Mouse (Mus musculus): ENCODE results near the gene Samd10. TPM values are rescaled to one million over a fixed set of nuclear protein-coding genes. Genes with fewer than 3 reads are reported as not detected.

Samd10 gene
- polyA plus RNA-seq, 1 experiment from 2014 or later: 2.8 TPM

DNA sequence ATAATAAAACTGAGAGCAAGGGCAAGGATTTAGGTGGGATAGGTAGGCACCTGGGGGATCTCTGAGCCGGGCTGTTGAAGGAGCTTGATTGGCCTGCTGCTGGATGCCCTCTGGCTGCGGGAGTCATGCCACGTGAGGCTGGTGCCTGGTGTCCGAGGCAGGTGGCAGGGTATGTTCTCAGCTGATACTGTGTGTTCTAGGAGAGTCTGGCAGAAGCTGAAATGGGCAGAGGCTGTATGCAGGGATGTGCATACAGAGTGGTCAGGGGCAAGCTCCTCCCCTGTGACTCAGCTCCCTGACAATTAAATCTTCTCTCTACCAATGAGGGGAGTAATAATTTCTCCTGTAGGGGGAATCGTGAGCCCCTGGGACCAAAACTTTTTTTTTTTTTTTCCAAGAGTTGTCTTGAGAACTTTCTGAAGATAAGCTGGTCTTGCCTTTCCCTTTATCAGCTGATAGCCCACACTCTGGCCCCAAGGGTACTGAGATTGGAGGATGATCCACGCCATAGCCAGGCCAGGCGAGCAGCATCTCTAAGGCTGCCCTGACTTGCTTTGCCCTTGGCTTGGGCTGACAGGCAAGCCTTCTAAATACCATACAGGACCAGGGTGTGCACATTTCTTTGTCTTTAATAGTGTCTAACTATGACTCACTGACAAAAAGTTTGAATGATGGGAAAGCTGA lies 1.5 kb downstream of the Samd10 start:
- Histone ChIP-seq H3K4me3 (ENCODE audit: inconsistent target) (no peak overlapping the region), H3K79me2 (ENCODE audit: inconsistent target) (peaks cover 14% of the 10 kb centered on the region), H3K27ac (no peak overlapping the region), H3K36me3 (ENCODE audit: inconsistent target) (no peaks in the 10 kb centered on the region)
- WGBS (ENCODE audit: missing documents): 72% methylated on average over 7 of the region's 7 CpGs

DNA sequence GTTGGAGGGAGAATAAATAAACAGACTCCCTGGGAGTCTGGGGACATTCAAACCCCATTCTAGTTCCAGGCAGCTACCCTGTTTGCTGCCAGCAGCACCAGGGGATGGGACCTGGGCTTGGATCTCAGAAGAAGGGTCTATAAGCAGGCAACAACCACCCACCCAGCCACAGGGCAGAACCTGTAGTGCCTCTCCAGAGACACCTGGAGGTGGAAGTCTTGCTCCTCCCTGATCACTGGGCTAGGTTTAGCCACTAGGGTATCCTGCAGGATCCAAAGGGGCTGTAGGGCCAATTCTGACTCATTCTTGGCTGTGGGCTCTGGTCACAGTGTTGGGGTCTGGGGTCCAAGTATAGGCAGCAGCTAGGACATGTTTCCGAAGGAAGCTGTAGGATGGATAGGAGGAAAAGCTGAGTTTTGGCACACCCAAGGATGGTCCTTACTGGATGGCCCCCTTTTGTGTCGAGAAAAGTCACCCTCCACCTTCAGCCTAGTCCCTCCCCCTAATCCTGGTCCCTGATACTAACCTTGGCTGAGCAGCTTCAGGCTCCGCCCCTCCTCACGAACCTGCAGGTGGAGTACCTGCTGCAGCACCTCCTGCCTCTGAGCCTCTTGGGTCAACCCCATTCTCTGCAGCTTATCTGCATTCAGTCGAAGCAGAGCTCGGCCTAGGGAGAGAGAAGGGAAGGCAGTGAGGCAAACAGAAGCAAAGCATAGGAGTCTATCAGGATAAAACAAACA lies 2.6 kb downstream of the Samd10 start:
- no peak overlapping the region for H3K27ac ChIP-seq
- H3K4me3 ChIP-seq (ENCODE audit: inconsistent target): no peak overlapping the region
- 91% methylated on average over 6 of the region's 6 CpGs for WGBS (ENCODE audit: missing documents)
- no peaks in the 10 kb centered on the region for H3K36me3 ChIP-seq (ENCODE audit: inconsistent target)
- peaks cover 2% of the 10 kb centered on the region for H3K79me2 ChIP-seq (ENCODE audit: inconsistent target)

DNA sequence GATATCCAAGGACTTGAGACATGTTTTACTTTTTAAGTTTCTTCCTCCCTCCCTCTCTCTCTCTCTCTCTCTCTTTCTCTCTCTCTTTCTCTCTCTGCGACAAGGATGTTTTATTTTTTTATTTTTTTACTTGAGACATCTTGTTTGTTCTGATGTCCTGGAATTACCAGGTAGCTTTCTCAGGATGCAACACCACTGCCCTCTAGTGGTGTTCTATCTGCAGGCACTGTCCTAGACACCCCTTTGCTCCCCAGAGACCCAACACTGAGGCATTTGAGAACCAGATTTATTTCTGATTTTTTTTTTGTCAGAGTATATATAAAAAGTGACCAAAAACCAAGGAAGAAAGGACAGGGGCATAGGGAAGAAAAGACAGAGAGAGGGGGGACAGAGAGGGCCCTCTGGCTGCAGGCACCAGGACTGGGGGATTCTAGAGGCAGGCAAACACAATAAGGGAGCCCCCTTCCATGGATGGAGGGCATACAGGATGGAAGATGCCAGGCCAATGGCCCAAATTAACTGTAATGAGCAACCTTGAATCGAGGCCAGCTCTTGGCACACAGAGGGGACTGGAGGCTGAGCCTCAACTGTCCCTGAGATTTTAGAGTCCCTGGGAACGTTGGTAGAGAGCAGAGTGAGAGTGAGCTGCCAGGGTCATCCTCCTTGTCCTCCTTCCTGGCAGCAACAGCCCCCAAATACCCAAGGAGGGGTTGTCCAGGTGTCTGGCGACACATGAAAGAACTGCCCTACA lies 3.9 kb downstream of the Samd10 start:
- Histone ChIP-seq H3K4me3 (ENCODE audit: inconsistent target) (no peak overlapping the region), H3K27ac (no peak overlapping the region), H3K79me2 (ENCODE audit: inconsistent target) (no peaks in the 10 kb centered on the region), H3K36me3 (ENCODE audit: inconsistent target) (no peaks in the 10 kb centered on the region)
- 90% methylated on average over 4 of the region's 4 CpGs for WGBS (ENCODE audit: missing documents)

DNA sequence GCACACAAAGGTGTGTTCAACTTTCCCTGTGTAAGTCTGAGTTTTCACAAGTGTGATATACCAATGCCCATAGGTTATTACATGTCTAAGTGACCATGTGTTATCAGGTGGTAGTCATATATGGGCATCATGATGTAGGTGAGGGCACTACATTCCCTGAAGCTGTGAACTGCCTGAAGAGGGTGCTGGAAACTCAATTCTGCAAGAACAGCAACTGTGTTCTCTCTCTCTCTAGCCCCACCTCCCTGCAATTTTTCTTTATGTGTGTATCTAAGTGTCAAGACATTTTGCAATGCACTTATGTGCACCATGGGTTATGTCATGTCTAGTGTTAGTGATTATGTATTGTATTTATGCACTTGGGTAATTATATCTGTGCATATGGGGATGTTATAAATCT lies 5.1 kb downstream of the Samd10 start:
- H3K4me3 ChIP-seq (ENCODE audit: inconsistent target): no peak overlapping the region
- H3K36me3 ChIP-seq (ENCODE audit: inconsistent target): peaks cover 2% of the 10 kb centered on the region; the same call in 1 of the 2 replicates
- no peak overlapping the region for H3K27ac ChIP-seq
- H3K79me2 ChIP-seq (ENCODE audit: inconsistent target): no peaks in the 10 kb centered on the region

DNA sequence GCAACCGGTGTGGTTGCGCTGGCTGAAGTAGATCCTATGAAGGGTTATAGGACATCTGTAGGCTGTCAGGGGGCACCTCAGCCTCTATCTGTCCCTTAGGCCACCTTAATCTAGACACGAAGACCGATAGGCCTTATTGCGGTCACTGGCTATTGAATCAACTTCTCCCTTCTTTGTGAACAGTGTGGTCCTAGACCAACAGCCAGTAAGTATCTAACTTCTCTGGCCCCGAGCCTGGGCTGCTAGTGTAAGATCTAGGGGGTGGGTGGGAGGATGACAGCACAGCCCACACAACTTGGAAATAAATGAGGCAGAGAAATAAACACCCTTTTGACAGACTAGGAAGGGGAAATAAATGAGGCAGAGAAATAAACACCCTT lies 6.0 kb downstream of the Samd10 start:
- no peaks in the 10 kb centered on the region for H3K79me2 ChIP-seq (ENCODE audit: inconsistent target)
- H3K36me3 ChIP-seq (ENCODE audit: inconsistent target): peaks cover 8% of the 10 kb centered on the region; the same call in 1 of the 2 replicates
- peak overlapping the region; percentile 35 for H3K4me3 ChIP-seq (ENCODE audit: inconsistent target)
- WGBS (ENCODE audit: missing documents): 14% methylated on average over 6 of the region's 6 CpGs
- no peak overlapping the region for H3K27ac ChIP-seq

DNA sequence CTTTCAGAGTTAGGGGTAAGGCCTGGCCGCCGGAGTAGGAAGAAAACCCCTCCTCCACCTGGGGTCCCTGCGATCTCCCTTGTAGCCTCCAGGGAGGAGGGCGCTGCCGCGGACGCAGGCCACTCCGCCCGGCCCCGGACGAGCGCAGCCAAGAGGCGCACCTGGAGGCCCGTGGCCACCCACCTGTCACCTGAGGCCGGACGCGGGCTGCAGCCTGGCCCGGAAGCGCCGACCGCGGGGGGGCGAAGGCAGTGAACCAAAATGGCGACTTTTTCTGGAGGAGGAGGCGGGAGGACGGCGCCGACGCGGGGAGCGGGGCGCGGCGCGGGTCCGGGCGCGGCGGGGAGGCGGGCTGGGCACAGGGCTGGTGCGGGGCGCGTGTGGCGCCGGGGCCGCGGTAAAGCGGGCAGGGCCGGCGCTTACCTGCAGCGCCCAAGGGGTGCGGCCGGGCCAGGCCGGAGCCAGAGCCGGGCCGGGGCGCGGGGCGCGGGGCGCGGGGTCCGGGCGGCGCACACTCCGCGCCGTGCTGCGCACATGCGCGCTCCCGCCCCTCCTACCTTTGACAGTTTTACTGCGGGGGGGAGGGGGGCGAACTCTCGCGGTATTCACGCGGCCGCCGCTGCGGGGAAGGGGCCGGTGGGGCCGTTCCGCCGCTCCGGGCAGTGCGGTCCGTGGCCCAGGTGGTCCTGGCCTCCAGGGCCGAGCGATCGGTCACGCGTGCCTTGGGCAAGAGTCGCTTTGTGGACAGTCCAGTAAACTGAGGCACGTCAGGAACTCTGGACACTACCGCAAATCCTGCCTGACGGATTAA lies 6.6 kb downstream of the Samd10 start, which contains the start of gene Zfp512b:
Gene Zfp512b, minus strand, starts transcription at position 573 of the 811 bp plus-strand sequence.
- Histone ChIP-seq H3K36me3 (ENCODE audit: inconsistent target) (peaks cover 14% of the 10 kb centered on the region; the same call in 1 of the 2 replicates), H3K79me2 (ENCODE audit: inconsistent target) (no peaks in the 10 kb centered on the region), H3K27ac (no peak within 1 kb of the TSS), H3K4me3 (ENCODE audit: inconsistent target) (peak within 1 kb of the TSS; percentile 45)
- WGBS (ENCODE audit: missing documents): 1% methylated on average over 95 of the region's 97 CpGs

DNA sequence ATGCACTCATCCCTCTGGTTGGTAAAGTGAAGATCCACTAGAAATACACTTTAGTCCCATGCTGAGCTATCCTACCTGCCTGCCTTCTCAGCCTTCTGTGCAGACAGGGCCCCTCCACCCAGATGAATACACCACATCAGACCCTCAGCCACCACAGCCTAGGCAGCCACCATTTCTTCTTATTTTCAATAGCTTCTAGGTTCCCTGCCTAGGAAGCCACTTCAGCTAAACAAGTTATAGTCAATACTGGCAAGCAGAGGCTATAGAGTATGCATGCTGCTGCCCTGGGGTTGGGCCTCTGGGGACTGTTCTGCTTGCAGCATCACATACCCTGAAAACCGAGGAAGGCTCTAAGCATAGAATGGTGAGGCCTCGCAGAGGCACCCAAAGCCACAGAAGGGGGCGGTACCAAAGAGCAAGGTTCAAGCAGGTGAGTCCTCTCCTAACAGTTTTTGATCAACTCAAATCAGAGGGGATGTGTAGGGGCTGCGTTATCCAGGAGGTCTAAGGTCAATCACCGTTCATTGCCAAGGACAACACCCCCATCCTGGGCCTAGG lies 7.4 kb downstream of the Samd10 start, which contains the start of gene Prpf6:
Gene Prpf6, plus strand, starts transcription at position 341 of the 558 bp plus-strand sequence.
- 25% methylated on average over 5 of the region's 5 CpGs for WGBS (ENCODE audit: missing documents)
- Histone ChIP-seq H3K79me2 (ENCODE audit: inconsistent target) (no peaks in the 10 kb centered on the region), H3K36me3 (ENCODE audit: inconsistent target) (peaks cover 20% of the 10 kb centered on the region), H3K4me3 (ENCODE audit: inconsistent target) (peak within 1 kb of the TSS; percentile 45), H3K27ac (no peak within 1 kb of the TSS)

DNA sequence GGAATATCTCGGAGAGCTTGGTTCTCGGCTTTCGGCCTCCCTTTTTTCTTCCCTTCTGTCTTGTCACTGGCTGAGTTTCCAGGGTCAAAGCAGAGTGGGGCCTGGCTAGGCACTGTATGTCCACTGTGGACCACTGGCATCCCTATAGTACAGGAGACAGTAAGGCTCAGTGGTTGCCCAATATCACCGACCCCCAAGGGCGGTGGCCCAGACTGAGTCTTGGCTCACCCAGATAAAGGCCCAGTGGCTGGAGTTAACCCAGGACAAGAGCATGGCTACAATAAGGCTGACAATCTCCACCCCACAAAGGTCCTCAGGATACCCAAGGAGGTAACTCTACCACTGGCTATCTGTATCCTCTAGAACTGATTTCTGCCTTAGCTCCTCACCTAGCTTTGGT lies 8.5 kb downstream of the Samd10 start:
- WGBS (ENCODE audit: missing documents): 86% methylated on average over 5 of the region's 5 CpGs
- peaks cover 30% of the 10 kb centered on the region for H3K36me3 ChIP-seq (ENCODE audit: inconsistent target)

DNA sequence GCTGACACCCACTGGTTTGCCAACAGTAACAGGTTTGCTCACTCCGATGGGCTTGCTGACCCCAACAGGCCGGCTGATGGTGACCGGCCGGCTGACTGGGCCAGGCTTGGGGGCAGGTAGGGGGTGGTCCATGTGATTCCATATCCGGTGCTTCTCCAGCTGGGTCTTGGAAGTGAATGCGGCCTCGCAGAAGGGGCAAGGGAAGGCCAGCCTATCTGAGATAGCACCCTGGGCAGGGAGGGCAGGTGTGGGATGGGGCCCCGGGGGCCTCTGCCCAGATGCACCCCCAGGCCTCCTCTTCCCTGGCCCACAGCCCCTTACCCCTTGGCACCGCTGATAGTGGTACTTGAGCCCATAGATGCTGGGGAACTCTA lies 9.3 kb downstream of the Samd10 start:
- Histone ChIP-seq H3K79me2 (ENCODE audit: inconsistent target) (no peaks in the 10 kb centered on the region), H3K36me3 (ENCODE audit: inconsistent target) (peaks cover 34% of the 10 kb centered on the region), H3K4me3 (ENCODE audit: inconsistent target) (no peak overlapping the region), H3K27ac (no peak overlapping the region)
- WGBS (ENCODE audit: missing documents): 94% methylated on average over 8 of the region's 9 CpGs

More for the DNA sequence above, 8.5 kb downstream of the Samd10 start:
- Histone ChIP-seq H3K27ac (no peak overlapping the region), H3K79me2 (ENCODE audit: inconsistent target) (no peaks in the 10 kb centered on the region), H3K4me3 (ENCODE audit: inconsistent target) (no peak overlapping the region)

DNA sequence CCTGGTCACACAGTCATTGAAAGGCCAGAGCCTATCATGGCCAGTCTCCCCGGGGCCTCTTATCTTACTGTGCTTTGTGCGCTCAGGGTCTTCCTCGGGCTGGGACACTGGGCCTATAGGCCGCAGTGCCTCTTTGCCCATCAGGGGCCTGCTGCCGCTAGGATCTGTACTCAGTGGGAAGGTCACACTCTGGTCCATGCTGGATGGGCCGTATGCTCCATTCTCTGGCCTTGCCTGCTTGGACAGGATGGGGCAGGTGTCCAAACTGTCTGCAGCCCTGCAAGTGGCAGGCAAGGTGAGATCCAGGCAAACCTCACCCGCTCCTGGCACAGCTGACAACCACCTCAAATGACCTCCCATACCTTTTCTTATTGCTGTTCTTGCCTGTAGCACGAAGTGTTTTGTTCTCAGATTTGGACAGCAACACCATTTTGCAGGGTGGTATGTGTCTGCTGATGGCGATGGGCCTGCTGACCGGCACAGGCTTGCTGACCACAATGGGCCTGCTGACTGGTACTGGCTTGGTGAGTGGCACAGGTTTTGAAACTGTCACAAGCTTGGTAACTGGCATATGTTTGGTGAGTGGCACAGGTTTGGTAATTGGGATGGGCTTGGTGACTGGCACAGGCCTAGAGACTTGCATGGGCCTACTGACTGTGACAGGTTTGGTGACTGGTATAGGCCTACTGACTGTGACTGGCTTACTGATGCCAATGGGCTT lies 9.8 kb downstream of the Samd10 start:
- whole genome bisulfite sequencing (ENCODE audit: missing documents): 96% methylated on average over 10 of the region's 10 CpGs
- no peaks in the 10 kb centered on the region for H3K79me2 ChIP-seq (ENCODE audit: inconsistent target)
- H3K4me3 ChIP-seq (ENCODE audit: inconsistent target): no peak overlapping the region
- H3K36me3 ChIP-seq (ENCODE audit: inconsistent target): peaks cover 34% of the 10 kb centered on the region
- no peak overlapping the region for H3K27ac ChIP-seq

DNA sequence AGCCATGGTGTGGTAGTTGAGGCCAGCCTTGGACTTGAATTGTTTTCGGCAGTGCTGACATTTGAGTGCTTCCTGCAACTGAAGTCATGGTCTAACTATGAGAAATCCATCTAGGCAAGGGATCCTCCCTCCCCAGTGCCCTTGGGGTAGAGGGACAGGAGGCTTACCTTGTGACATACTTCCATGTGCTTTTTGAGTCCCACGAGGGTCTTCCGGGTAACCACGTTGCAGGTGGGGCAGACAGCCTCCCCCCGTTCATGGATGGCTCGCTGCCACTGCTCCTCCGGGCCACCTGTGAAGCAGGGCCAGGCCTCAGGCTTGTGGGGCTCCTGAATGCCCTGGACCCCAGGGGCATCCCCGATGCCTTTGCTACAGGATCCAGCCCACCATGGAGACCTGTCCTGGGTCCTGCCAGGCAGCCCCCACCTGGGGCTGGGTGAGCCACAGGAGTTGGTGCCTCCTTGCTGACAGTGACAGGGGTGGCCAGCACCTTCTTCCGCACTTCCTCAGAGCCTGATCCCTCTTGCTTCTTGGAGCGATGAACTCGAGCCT lies 10.7 kb downstream of the Samd10 start:
- WGBS (ENCODE audit: missing documents): 87% methylated on average over 11 of the region's 11 CpGs
- H3K27ac ChIP-seq: no peak overlapping the region
- H3K79me2 ChIP-seq (ENCODE audit: inconsistent target): no peaks in the 10 kb centered on the region
- H3K36me3 ChIP-seq (ENCODE audit: inconsistent target): peaks cover 34% of the 10 kb centered on the region
- H3K4me3 ChIP-seq (ENCODE audit: inconsistent target): no peak overlapping the region

DNA sequence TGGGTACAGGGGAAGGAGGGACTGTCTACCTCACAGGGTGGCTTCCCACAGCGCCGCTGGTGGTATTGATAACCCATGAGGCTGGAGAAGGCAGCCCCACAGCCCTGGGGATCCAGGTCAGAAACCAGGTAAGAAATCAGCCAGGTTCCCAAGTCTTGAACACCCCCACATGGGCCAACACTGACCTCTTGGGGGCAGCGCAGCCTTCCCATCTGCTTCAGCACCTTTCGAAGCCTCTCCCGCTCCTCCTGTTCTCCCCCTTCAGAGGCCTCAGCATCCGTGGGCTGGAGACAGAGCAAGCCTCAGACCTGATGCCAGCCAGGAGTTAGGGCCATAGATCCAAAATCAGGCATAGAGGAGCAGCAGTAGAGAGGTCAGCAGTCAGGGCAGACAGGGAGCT lies 11.2 kb downstream of the Samd10 start:
- no peak overlapping the region for H3K4me3 ChIP-seq (ENCODE audit: inconsistent target)
- 92% methylated on average over 6 of the region's 6 CpGs for WGBS (ENCODE audit: missing documents)
- H3K79me2 ChIP-seq (ENCODE audit: inconsistent target): no peaks in the 10 kb centered on the region
- H3K27ac ChIP-seq: no peak overlapping the region
- peaks cover 34% of the 10 kb centered on the region for H3K36me3 ChIP-seq (ENCODE audit: inconsistent target)

DNA sequence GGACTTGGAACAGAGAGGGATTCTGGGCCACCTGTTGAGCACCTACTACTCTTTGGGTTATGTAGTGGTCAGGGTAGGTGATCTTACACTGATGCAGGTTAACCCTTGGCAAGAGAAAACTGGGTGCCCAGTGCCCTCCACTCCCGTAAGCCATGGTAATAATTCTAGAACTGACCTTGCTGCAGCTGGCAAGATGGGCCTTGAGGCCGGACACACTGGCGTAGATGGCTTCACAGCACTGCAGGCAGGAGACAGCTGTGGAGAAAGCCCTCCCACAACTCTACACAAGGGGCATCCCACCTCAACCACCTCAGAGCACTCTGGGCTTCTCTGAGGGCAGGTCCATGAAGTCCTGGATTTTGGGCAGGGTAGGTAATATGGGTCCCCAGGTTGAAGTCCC lies 12.9 kb downstream of the Samd10 start:
- H3K36me3 ChIP-seq (ENCODE audit: inconsistent target): peaks cover 34% of the 10 kb centered on the region
- H3K79me2 ChIP-seq (ENCODE audit: inconsistent target): no peaks in the 10 kb centered on the region
- 93% methylated on average over 3 of the region's 3 CpGs for WGBS (ENCODE audit: missing documents)
- no peak overlapping the region for H3K27ac ChIP-seq
- no peak overlapping the region for H3K4me3 ChIP-seq (ENCODE audit: inconsistent target)
